Comparison of ENCODE assay signal across 51 mouse cellular contexts in the genomic region with DNA sequence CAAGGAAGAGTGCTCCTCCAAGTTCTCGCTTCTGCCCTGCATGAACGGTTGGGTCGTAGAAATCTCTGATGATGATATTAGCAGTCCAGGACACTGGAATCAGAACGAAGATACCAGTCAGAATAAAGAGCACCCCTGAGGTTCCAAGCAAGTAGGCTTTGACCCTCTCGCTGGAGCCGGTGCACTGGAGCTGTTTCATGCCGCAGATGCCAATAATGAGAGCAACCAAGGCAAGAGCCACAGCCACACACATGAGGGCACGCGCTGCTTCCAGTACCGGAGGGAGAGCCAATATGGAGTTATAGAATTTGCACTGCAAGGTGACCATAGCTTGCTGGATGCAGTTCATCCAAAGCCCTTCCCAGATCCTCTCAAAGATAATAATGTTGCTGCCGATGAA. TPM values are rescaled to one million over a fixed set of nuclear protein-coding genes. Genes with fewer than 3 reads are reported as not detected.
"Had no signal": no experiment of that assay in that cellular context is flagged by ENCODE, and none has a peak within 500 bp of the region (broad histone marks: within the 10 kb centered on the region; RNA-seq: fewer than 3 reads in every experiment).

No protein-coding gene starts in this region.

- H3K4me1 ChIP-seq: heart, embryonic 13.5 days; heart, embryonic 15.5 days; hindbrain, embryonic 10.5 days; hindbrain, embryonic 12.5 days; hindbrain, embryonic 13.5 days; hindbrain, embryonic 15.5 days; intestine, embryonic 15.5 days; kidney, embryonic 15.5 days had no signal

- H3K27me3 ChIP-seq: heart, embryonic 13.5 days; heart, embryonic 15.5 days; hindbrain, embryonic 12.5 days; hindbrain, embryonic 13.5 days; hindbrain, embryonic 15.5 days; intestine, embryonic 15.5 days; kidney, embryonic 15.5 days had no signal

- H3K9me3 ChIP-seq: heart, embryonic 13.5 days; heart, embryonic 15.5 days; hindbrain, embryonic 10.5 days; hindbrain, embryonic 12.5 days; hindbrain, embryonic 13.5 days; hindbrain, embryonic 15.5 days; intestine, embryonic 15.5 days; kidney, embryonic 15.5 days had no signal

- H3K27ac ChIP-seq: heart, embryonic 13.5 days; heart, embryonic 15.5 days; hindbrain, embryonic 10.5 days; hindbrain, embryonic 12.5 days; hindbrain, embryonic 13.5 days; hindbrain, embryonic 14.5 days; hindbrain, embryonic 15.5 days; hindbrain, postnatal 0 days; intestine, embryonic 15.5 days; kidney, embryonic 15.5 days; kidney, postnatal 0 days; layer of hippocampus, adult 2 months; left cerebral cortex, adult 2 months had no signal

- H3K36me3 ChIP-seq: heart, embryonic 13.5 days; heart, embryonic 15.5 days; hindbrain, embryonic 10.5 days; hindbrain, embryonic 12.5 days; hindbrain, embryonic 13.5 days; hindbrain, embryonic 15.5 days; intestine, embryonic 15.5 days; kidney, embryonic 15.5 days had no signal

- H3K9ac ChIP-seq: heart, embryonic 13.5 days; heart, embryonic 15.5 days; hindbrain, embryonic 12.5 days; hindbrain, embryonic 13.5 days; hindbrain, embryonic 14.5 days; hindbrain, embryonic 15.5 days; intestine, embryonic 15.5 days; kidney, embryonic 15.5 days had no signal

- DNase-seq: heart, postnatal 10 days; heart, postnatal 14 days; heart, postnatal 36 days; heart, postnatal 4 days; kidney, adult 11 months; kidney, adult 18-20 months; kidney, adult 2 months; kidney, adult 8-10 months; kidney, adult 9 months; kidney, postnatal 10 days; kidney, postnatal 14 days; kidney, postnatal 25 days; kidney, postnatal 36 days; kidney, postnatal 4 days; layer of hippocampus, adult 9-11 months; layer of hippocampus, postnatal 36 days had no signal

- ATAC-seq: hindbrain, embryonic 16.5 days; hindbrain, postnatal 0 days; inflammation-experienced regulatory T-cells, adult 6 months; intestine, embryonic 15.5 days; intestine, embryonic 16.5 days; intestine, postnatal 0 days had no signal

- H3K4me3 ChIP-seq: heart, embryonic 13.5 days; heart, embryonic 15.5 days; hindbrain, embryonic 10.5 days; hindbrain, embryonic 12.5 days; hindbrain, embryonic 13.5 days; hindbrain, embryonic 15.5 days; intestine, embryonic 15.5 days; kidney, embryonic 15.5 days; layer of hippocampus, adult 2 months; left cerebral cortex, adult 2 months had no signal

- H3K4me2 ChIP-seq: heart, embryonic 11.5 days; heart, embryonic 13.5 days; heart, embryonic 15.5 days; hindbrain, embryonic 12.5 days; hindbrain, embryonic 13.5 days; hindbrain, embryonic 14.5 days; hindbrain, embryonic 15.5 days; intestine, embryonic 15.5 days; kidney, embryonic 15.5 days had no signal

RNA-seq across cellular contexts. Expression of gene Cldn17, which starts 0.4 kb away (rescaled TPM):
- total RNA-seq: heart, postnatal 10 days; heart, postnatal 14 days; heart, postnatal 25 days; heart, postnatal 36 days; heart, postnatal 4 days; hematopoietic stem cell, adult 5-6 weeks; hindbrain, postnatal 0 days; layer of hippocampus, adult 18-20 months; layer of hippocampus, adult 2 months; layer of hippocampus, adult 8-10 months; layer of hippocampus, postnatal 10 days; layer of hippocampus, postnatal 14 days; layer of hippocampus, postnatal 25 days; layer of hippocampus, postnatal 36 days; left cerebral cortex, adult 18-20 months; left cerebral cortex, adult 2 months; left cerebral cortex, adult 8-10 months had no signal
- polyA plus RNA-seq: heart, embryonic 11.5 days; heart, embryonic 13.5 days; heart, embryonic 14.5 days; heart, embryonic 15.5 days; heart, embryonic 16.5 days; heart, postnatal 0 days; hindbrain, embryonic 10.5 days; hindbrain, embryonic 11.5 days; hindbrain, embryonic 12.5 days; hindbrain, embryonic 13.5 days; hindbrain, embryonic 14.5 days; hindbrain, embryonic 15.5 days; hindbrain, embryonic 16.5 days; hindbrain, postnatal 0 days; inflammation-experienced regulatory T-cells, adult 6 months; intestine, embryonic 14.5 days; intestine, embryonic 15.5 days; intestine, embryonic 16.5 days; intestine, postnatal 0 days; kidney, adult 2 months; kidney, embryonic 14.5 days; kidney, embryonic 15.5 days; kidney, embryonic 16.5 days; large intestine, adult 2 months had no signal

RNA-seq across cellular contexts. Expression of gene Cldn8, which starts 56.6 kb away (rescaled TPM):
- total RNA-seq: heart, postnatal 10 days; heart, postnatal 14 days; heart, postnatal 25 days; heart, postnatal 36 days; heart, postnatal 4 days; hematopoietic stem cell, adult 5-6 weeks; hindbrain, postnatal 0 days; layer of hippocampus, adult 18-20 months; layer of hippocampus, adult 2 months; layer of hippocampus, adult 8-10 months; layer of hippocampus, postnatal 10 days; layer of hippocampus, postnatal 14 days; layer of hippocampus, postnatal 25 days; layer of hippocampus, postnatal 36 days; left cerebral cortex, adult 18-20 months; left cerebral cortex, adult 2 months; left cerebral cortex, adult 8-10 months had no signal
- polyA plus RNA-seq: heart, embryonic 11.5 days; heart, postnatal 0 days; hindbrain, embryonic 13.5 days; hindbrain, embryonic 14.5 days; hindbrain, embryonic 15.5 days; hindbrain, embryonic 16.5 days; hindbrain, postnatal 0 days; inflammation-experienced regulatory T-cells, adult 6 months had no signal
